Mouse (Mus musculus): ENCODE measurements around the gene Faf2. TPM values are rescaled to one million over a fixed set of nuclear protein-coding genes. Genes with fewer than 3 reads are reported as not detected.

Gene Faf2
- polyA plus RNA-seq, 1 experiment from 2014 or later: 68.9 TPM

GRCm38 (mm10) chr13:54686139-54687053 is 64.8 kb downstream of the Faf2 start:
- WGBS: 5% methylated on average over 19 of the region's 19 CpGs
- no peaks in the 10 kb centered on the region for H3K27me3 ChIP-seq
- peak overlapping the region; percentile 99 for H3K27ac ChIP-seq
- no peak for ATAC-seq (ENCODE audit: low FRiP score)
- H3K36me3 ChIP-seq: peaks cover 33% of the 10 kb centered on the region
- H3K9me3 ChIP-seq: no peaks in the 10 kb centered on the region
- H3K4me3 ChIP-seq: peak overlapping the region; percentile 95
- peaks cover 56% of the 10 kb centered on the region for H3K4me1 ChIP-seq (replicated peaks)
- H3K9ac ChIP-seq: peak overlapping the region; percentile 99
- peak overlapping the region; percentile 96 for H3K4me2 ChIP-seq

GRCm38 (mm10) chr13:54687096-54687495 is 65.5 kb downstream of the Faf2 start:
- peaks cover 63% of the 10 kb centered on the region for H3K4me1 ChIP-seq (replicated peaks)

GRCm38 (mm10) chr13:54687575-54688424 is 66.2 kb downstream of the Faf2 start:
- Histone ChIP-seq H3K4me3 (peak overlapping the region; percentile 95), H3K4me2 (peak overlapping the region; percentile 96), H3K4me1 (replicated peaks) (peaks cover 70% of the 10 kb centered on the region), H3K27ac (peak overlapping the region; percentile 99), H3K27me3 (no peaks in the 10 kb centered on the region), H3K9me3 (no peaks in the 10 kb centered on the region), H3K9ac (peak overlapping the region; percentile 99), H3K36me3 (peaks cover 19% of the 10 kb centered on the region)
- WGBS: 1% methylated on average over 66 of the region's 82 CpGs
- peak; percentile 89 for ATAC-seq (ENCODE audit: low FRiP score)

More at GRCm38 (mm10) chr13:54687096-54687495, 65.5 kb downstream of the Faf2 start:
- Histone ChIP-seq H3K4me3 (peak overlapping the region; percentile 95), H3K9me3 (no peaks in the 10 kb centered on the region), H3K4me2 (peak overlapping the region; percentile 96), H3K36me3 (peaks cover 26% of the 10 kb centered on the region), H3K27ac (peak overlapping the region; percentile 99), H3K9ac (peak overlapping the region; percentile 99), H3K27me3 (no peaks in the 10 kb centered on the region)
- under 1% methylated on average over 35 of the region's 35 CpGs for WGBS
- peak; percentile 63 for ATAC-seq (ENCODE audit: low FRiP score)

GRCm38 (mm10) chr13:54690151-54690740 is 68.7 kb downstream of the Faf2 start:
- Histone ChIP-seq H3K9ac (peak overlapping the region; percentile 51; the same call in 1 of the 2 replicates), H3K4me2 (no peak overlapping the region), H3K36me3 (peaks cover 2% of the 10 kb centered on the region; the same call in 1 of the 2 replicates), H3K27ac (0 out of 2 replicates have a peak overlapping the region, but pooled peaks have one; percentile 5), H3K4me3 (no peak overlapping the region), H3K4me1 (replicated peaks) (peaks cover 61% of the 10 kb centered on the region), H3K27me3 (no peaks in the 10 kb centered on the region), H3K9me3 (no peaks in the 10 kb centered on the region)
- WGBS: 95% methylated on average over 8 of the region's 8 CpGs
- no peak for ATAC-seq (ENCODE audit: low FRiP score)

GRCm38 (mm10) chr13:54691737-54692136 is 70.2 kb downstream of the Faf2 start:
- Histone ChIP-seq H3K4me3 (peak overlapping the region; percentile 99), H3K4me2 (peak overlapping the region; percentile 95), H3K4me1 (replicated peaks) (peaks cover 50% of the 10 kb centered on the region)

GRCm38 (mm10) chr13:54692711-54693557 is 71.3 kb downstream of the Faf2 start:
- peaks cover 50% of the 10 kb centered on the region for H3K4me1 ChIP-seq (replicated peaks)
- H3K27ac ChIP-seq: peak overlapping the region; percentile 94
- peak overlapping the region; percentile 97 for H3K9ac ChIP-seq
- peak overlapping the region; percentile 95 for H3K4me2 ChIP-seq
- H3K27me3 ChIP-seq: no peaks in the 10 kb centered on the region
- H3K4me3 ChIP-seq: peak overlapping the region; percentile 99
- 16% methylated on average over 21 of the region's 21 CpGs for WGBS
- peaks cover 2% of the 10 kb centered on the region; the same call in 1 of the 2 replicates for H3K36me3 ChIP-seq
- no peaks in the 10 kb centered on the region for H3K9me3 ChIP-seq
- no peak; the same call in 1 of the 2 replicates for ATAC-seq (ENCODE audit: low FRiP score)

More at GRCm38 (mm10) chr13:54691737-54692136, 70.2 kb downstream of the Faf2 start:
- H3K27me3 ChIP-seq: no peaks in the 10 kb centered on the region
- H3K9me3 ChIP-seq: no peaks in the 10 kb centered on the region
- ATAC-seq (ENCODE audit: low FRiP score): no peak
- peaks cover 2% of the 10 kb centered on the region; the same call in 1 of the 2 replicates for H3K36me3 ChIP-seq
- H3K27ac ChIP-seq: no peak overlapping the region
- peak overlapping the region; percentile 97; the same call in 1 of the 2 replicates for H3K9ac ChIP-seq

GRCm38 (mm10) chr13:54693558-54694347 is 72.2 kb downstream of the Faf2 start, which contains the start of gene Rnf44:
Gene Rnf44 (minus strand): TSS chr13:54693907.
- Histone ChIP-seq H3K4me2 (peak within 1 kb of the TSS; percentile 95), H3K4me3 (peak within 1 kb of the TSS; percentile 99), H3K9me3 (no peaks in the 10 kb centered on the region), H3K4me1 (replicated peaks) (peaks cover 44% of the 10 kb centered on the region), H3K36me3 (peaks cover 2% of the 10 kb centered on the region; the same call in 1 of the 2 replicates), H3K27me3 (no peaks in the 10 kb centered on the region), H3K27ac (peak within 1 kb of the TSS; percentile 94), H3K9ac (peak within 1 kb of the TSS; percentile 97)
- under 1% methylated on average over 69 of the region's 92 CpGs for WGBS
- peak; percentile 98 for ATAC-seq (ENCODE audit: low FRiP score)

- H3K4me1 ChIP-seq (replicated peaks): peaks cover 37% of the 10 kb centered on the region
- H3K4me3 ChIP-seq: peak overlapping the region; percentile 99
- H3K9ac ChIP-seq: peak overlapping the region; percentile 72
- peak overlapping the region; percentile 94 for H3K27ac ChIP-seq
- peaks cover 2% of the 10 kb centered on the region; the same call in 1 of the 2 replicates for H3K36me3 ChIP-seq
- ATAC-seq (ENCODE audit: low FRiP score): peak; percentile 86
- 16% methylated on average over 26 of the region's 26 CpGs for WGBS
- H3K27me3 ChIP-seq: no peaks in the 10 kb centered on the region
- H3K4me2 ChIP-seq: peak overlapping the region; percentile 53
- H3K9me3 ChIP-seq: no peaks in the 10 kb centered on the region
These were observed 72.9 kb downstream of the Faf2 start for GRCm38 (mm10) chr13:54694348-54695060.

- 93% methylated on average over 11 of the region's 11 CpGs for WGBS
- Histone ChIP-seq H3K9me3 (no peaks in the 10 kb centered on the region), H3K4me1 (replicated peaks) (peaks cover 30% of the 10 kb centered on the region), H3K4me2 (no peak overlapping the region), H3K36me3 (no peaks in the 10 kb centered on the region), H3K9ac (no peak overlapping the region), H3K27me3 (no peaks in the 10 kb centered on the region), H3K4me3 (no peak overlapping the region), H3K27ac (no peak overlapping the region)
- no peak for ATAC-seq (ENCODE audit: low FRiP score)
These were observed 74.1 kb downstream of the Faf2 start for GRCm38 (mm10) chr13:54695479-54696230.

Data from hindbrain, embryonic 13.5 days (tissue).